Mouse (Mus musculus): ENCODE data around the gene Hyls1. TPM values are rescaled to one million over a fixed set of nuclear protein-coding genes. Genes with fewer than 3 reads are reported as not detected.

The Hyls1 gene
- polyA plus RNA-seq, 1 experiment from 2014 or later = 21.3 TPM

GRCm38 (mm10) chr9:35570663-35571062 lies 465 bp upstream of the Hyls1 start:
- H3K27ac ChIP-seq (replicated peaks; ENCODE audit: low read depth, low read length) = 0 out of 2 replicates have a peak overlapping the region, but pooled peaks have one; percentile 90
- ATAC-seq (ENCODE audit: low FRiP score, low TSS enrichment) (no peak), DNase-seq (no peak)
- H3K9me3 ChIP-seq (ENCODE audit: control insufficient read depth, low read length) = no peaks in the 10 kb centered on the region
- 8% methylated on average over 5 of the region's 5 CpGs for WGBS
- no peaks in the 10 kb centered on the region for H3K27me3 ChIP-seq (ENCODE audit: control insufficient read depth, insufficient read depth, low read length)
- H3K4me2 ChIP-seq (ENCODE audit: low read length) = peak overlapping the region; percentile 56
- peaks cover 9% of the 10 kb centered on the region; the same call in 1 of the 2 replicates for H3K4me1 ChIP-seq (ENCODE audit: control insufficient read depth, insufficient read depth, low read length)
- peak overlapping the region; percentile 78 for H3K9ac ChIP-seq (replicated peaks; ENCODE audit: low read length)
- H3K36me3 ChIP-seq (ENCODE audit: control insufficient read depth, insufficient read depth, low read length) = peaks cover 24% of the 10 kb centered on the region
- H3K4me3 ChIP-seq (replicated peaks; ENCODE audit: low read depth, low read length) = peak overlapping the region; percentile 81

GRCm38 (mm10) chr9:35567995-35568394 lies 2.2 kb downstream of the Hyls1 start:
- Histone ChIP-seq H3K4me3 (replicated peaks; ENCODE audit: low read depth, low read length) (no peak overlapping the region), H3K4me1 (ENCODE audit: control insufficient read depth, insufficient read depth, low read length) (peaks cover 9% of the 10 kb centered on the region; the same call in 1 of the 2 replicates), H3K9ac (replicated peaks; ENCODE audit: low read length) (no peak overlapping the region), H3K9me3 (ENCODE audit: control insufficient read depth, low read length) (no peaks in the 10 kb centered on the region), H3K4me2 (ENCODE audit: low read length) (no peak overlapping the region), H3K27ac (replicated peaks; ENCODE audit: low read depth, low read length) (no peak overlapping the region), H3K27me3 (ENCODE audit: control insufficient read depth, insufficient read depth, low read length) (no peaks in the 10 kb centered on the region), H3K36me3 (ENCODE audit: control insufficient read depth, insufficient read depth, low read length) (peaks cover 36% of the 10 kb centered on the region)
- ATAC-seq (ENCODE audit: low FRiP score, low TSS enrichment) (no peak), DNase-seq (no peak)
- WGBS = 92% methylated on average over 3 of the region's 3 CpGs

- H3K27ac ChIP-seq (replicated peaks; ENCODE audit: low read depth, low read length) = no peak overlapping the region
- peaks cover 14% of the 10 kb centered on the region; the same call in 1 of the 2 replicates for H3K4me1 ChIP-seq (ENCODE audit: control insufficient read depth, insufficient read depth, low read length)
- no peak overlapping the region for H3K4me3 ChIP-seq (replicated peaks; ENCODE audit: low read depth, low read length)
- peaks cover 51% of the 10 kb centered on the region for H3K36me3 ChIP-seq (ENCODE audit: control insufficient read depth, insufficient read depth, low read length)
- no peaks in the 10 kb centered on the region for H3K27me3 ChIP-seq (ENCODE audit: control insufficient read depth, insufficient read depth, low read length)
- H3K9ac ChIP-seq (replicated peaks; ENCODE audit: low read length) = no peak overlapping the region
- no peak for DNase-seq
- H3K4me2 ChIP-seq (ENCODE audit: low read length) = no peak overlapping the region
- no peak for ATAC-seq (ENCODE audit: low FRiP score, low TSS enrichment)
- 92% methylated on average over 5 of the region's 5 CpGs for WGBS
- H3K9me3 ChIP-seq (ENCODE audit: control insufficient read depth, low read length) = no peaks in the 10 kb centered on the region
Observed at GRCm38 (mm10) chr9:35564536-35565240, 5.5 kb downstream of the Hyls1 start.

GRCm38 (mm10) chr9:35561583-35561982 lies 8.6 kb downstream of the Hyls1 start:
- no peak for DNase-seq

GRCm38 (mm10) chr9:35561076-35561475 lies 9.1 kb downstream of the Hyls1 start:
- Histone ChIP-seq H3K9ac (replicated peaks; ENCODE audit: low read length) (no peak overlapping the region), H3K4me1 (ENCODE audit: control insufficient read depth, insufficient read depth, low read length) (peaks cover 13% of the 10 kb centered on the region), H3K27me3 (ENCODE audit: control insufficient read depth, insufficient read depth, low read length) (no peaks in the 10 kb centered on the region), H3K36me3 (ENCODE audit: control insufficient read depth, insufficient read depth, low read length) (peaks cover 31% of the 10 kb centered on the region), H3K4me2 (ENCODE audit: low read length) (no peak overlapping the region), H3K4me3 (replicated peaks; ENCODE audit: low read depth, low read length) (no peak overlapping the region), H3K27ac (replicated peaks; ENCODE audit: low read depth, low read length) (no peak overlapping the region), H3K9me3 (ENCODE audit: control insufficient read depth, low read length) (no peaks in the 10 kb centered on the region)
- 95% methylated on average over 11 of the region's 11 CpGs for WGBS
- DNase-seq = no peak
- ATAC-seq (ENCODE audit: low FRiP score, low TSS enrichment) = no peak

More at GRCm38 (mm10) chr9:35561583-35561982, 8.6 kb downstream of the Hyls1 start:
- Histone ChIP-seq H3K9me3 (ENCODE audit: control insufficient read depth, low read length) (no peaks in the 10 kb centered on the region), H3K27ac (replicated peaks; ENCODE audit: low read depth, low read length) (no peak overlapping the region), H3K27me3 (ENCODE audit: control insufficient read depth, insufficient read depth, low read length) (no peaks in the 10 kb centered on the region), H3K4me2 (ENCODE audit: low read length) (no peak overlapping the region), H3K9ac (replicated peaks; ENCODE audit: low read length) (no peak overlapping the region), H3K4me3 (replicated peaks; ENCODE audit: low read depth, low read length) (no peak overlapping the region), H3K36me3 (ENCODE audit: control insufficient read depth, insufficient read depth, low read length) (peaks cover 36% of the 10 kb centered on the region), H3K4me1 (ENCODE audit: control insufficient read depth, insufficient read depth, low read length) (peaks cover 13% of the 10 kb centered on the region)
- no peak for ATAC-seq (ENCODE audit: low FRiP score, low TSS enrichment)
- 89% methylated on average over 6 of the region's 6 CpGs for WGBS

- WGBS = 2% methylated on average over 31 of the region's 31 CpGs
- Histone ChIP-seq H3K9me3 (ENCODE audit: control insufficient read depth, low read length) (no peaks in the 10 kb centered on the region), H3K4me2 (ENCODE audit: low read length) (peak overlapping the region; percentile 91), H3K4me3 (replicated peaks; ENCODE audit: low read depth, low read length) (peak overlapping the region; percentile 63), H3K27ac (replicated peaks; ENCODE audit: low read depth, low read length) (peak overlapping the region; percentile 85; the same call in 1 of the 2 replicates), H3K4me1 (ENCODE audit: control insufficient read depth, insufficient read depth, low read length) (peaks cover 13% of the 10 kb centered on the region), H3K9ac (replicated peaks; ENCODE audit: low read length) (peak overlapping the region; percentile 71; the same call in 1 of the 2 replicates), H3K36me3 (ENCODE audit: control insufficient read depth, insufficient read depth, low read length) (peaks cover 22% of the 10 kb centered on the region), H3K27me3 (ENCODE audit: control insufficient read depth, insufficient read depth, low read length) (no peaks in the 10 kb centered on the region)
- ATAC-seq (ENCODE audit: low FRiP score, low TSS enrichment) (peak; percentile 91), DNase-seq (peak; percentile 98)
Observed at GRCm38 (mm10) chr9:35559009-35559890, 10.9 kb downstream of the Hyls1 start.

- Histone ChIP-seq H3K27ac (replicated peaks; ENCODE audit: low read depth, low read length) (peak within 1 kb of the TSS; percentile 85), H3K36me3 (ENCODE audit: control insufficient read depth, insufficient read depth, low read length) (peaks cover 25% of the 10 kb centered on the region), H3K9me3 (ENCODE audit: control insufficient read depth, low read length) (no peaks in the 10 kb centered on the region), H3K4me2 (ENCODE audit: low read length) (peak within 1 kb of the TSS; percentile 91), H3K4me1 (ENCODE audit: control insufficient read depth, insufficient read depth, low read length) (peaks cover 13% of the 10 kb centered on the region), H3K27me3 (ENCODE audit: control insufficient read depth, insufficient read depth, low read length) (no peaks in the 10 kb centered on the region), H3K4me3 (replicated peaks; ENCODE audit: low read depth, low read length) (peak within 1 kb of the TSS; percentile 63), H3K9ac (replicated peaks; ENCODE audit: low read length) (peak within 1 kb of the TSS; percentile 71)
- peak; percentile 89 for DNase-seq
- ATAC-seq (ENCODE audit: low FRiP score, low TSS enrichment) = peak; percentile 87
- 1% methylated on average over 59 of the region's 59 CpGs for WGBS
Observed at GRCm38 (mm10) chr9:35558257-35559008, 11.8 kb downstream of the Hyls1 start, which contains the start of the genes Ddx25 and Pus3. TSS of gene Ddx25 (minus strand) at chr9:35558528. TSS of gene Pus3 (plus strand) at chr9:35558595.

GRCm38 (mm10) chr9:35556494-35557102 lies 13.6 kb downstream of the Hyls1 start:
- H3K4me3 ChIP-seq (replicated peaks; ENCODE audit: low read depth, low read length) = no peak overlapping the region
- H3K9me3 ChIP-seq (ENCODE audit: control insufficient read depth, low read length) = no peaks in the 10 kb centered on the region
- DNase-seq (no peak), ATAC-seq (ENCODE audit: low FRiP score, low TSS enrichment) (no peak)
- no peak overlapping the region for H3K9ac ChIP-seq (replicated peaks; ENCODE audit: low read length)
- H3K27me3 ChIP-seq (ENCODE audit: control insufficient read depth, insufficient read depth, low read length) = no peaks in the 10 kb centered on the region
- peaks cover 13% of the 10 kb centered on the region for H3K4me1 ChIP-seq (ENCODE audit: control insufficient read depth, insufficient read depth, low read length)
- no peak overlapping the region for H3K27ac ChIP-seq (replicated peaks; ENCODE audit: low read depth, low read length)
- peaks cover 26% of the 10 kb centered on the region for H3K36me3 ChIP-seq (ENCODE audit: control insufficient read depth, insufficient read depth, low read length)
- 79% methylated on average over 12 of the region's 12 CpGs for WGBS
- 0 out of 2 replicates have a peak overlapping the region, but pooled peaks have one; percentile 91 for H3K4me2 ChIP-seq (ENCODE audit: low read length)

Data from midbrain, embryonic 14.5 days (tissue).